Mouse (Mus musculus) fibroblast of lung, adult 2 months (primary cell): ENCODE measurements around the gene Cntnap5a.

Experiments used
- DNase-seq: peaks from one replicate; pipeline ENCODE4 v3.0.0-alpha.2; 2011; ENCODE audit warnings: low read depth

Gene Cntnap5a

DNA sequence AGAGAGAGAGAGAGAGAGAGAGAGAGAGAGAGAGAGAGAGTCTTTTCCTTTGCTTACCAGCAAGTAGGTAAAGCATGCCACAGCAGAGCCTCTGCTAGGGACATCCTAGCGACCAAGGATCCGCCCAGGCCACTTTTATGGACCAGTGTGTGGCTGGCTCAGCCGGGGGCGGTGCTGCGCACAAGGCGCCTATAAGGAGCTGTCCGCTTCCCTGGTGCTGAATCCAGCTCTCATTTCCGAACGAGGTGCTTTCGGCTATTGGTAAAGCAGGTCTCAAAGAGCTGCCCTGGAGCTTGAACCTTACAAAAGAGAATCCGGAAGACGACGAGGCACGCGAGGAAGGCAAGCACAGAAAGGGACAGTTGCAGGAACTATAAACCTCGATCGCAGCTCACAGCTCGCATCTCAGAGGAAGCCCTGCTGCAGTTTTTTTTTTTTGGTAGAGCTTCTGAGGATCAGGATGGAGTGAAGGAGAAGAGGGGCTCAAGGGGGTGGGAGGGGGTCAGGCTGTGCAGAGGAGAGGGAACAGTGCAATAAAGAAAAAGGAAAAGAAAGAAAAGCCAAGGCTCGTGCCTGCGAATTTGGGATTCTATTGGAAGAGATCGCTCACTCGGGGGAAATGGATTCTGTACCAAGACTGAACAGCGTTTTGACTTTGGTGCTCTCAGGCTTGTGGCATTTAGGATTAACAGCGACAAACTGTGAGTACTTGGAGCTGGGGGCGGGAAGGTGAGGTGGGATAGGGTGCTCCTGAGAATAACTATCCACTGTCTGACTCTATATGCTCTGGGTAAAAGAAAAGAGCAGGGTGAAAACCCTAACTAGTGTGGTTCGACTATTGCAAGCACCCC lies at the start of gene Cntnap5a:
Gene Cntnap5a (plus strand): TSS at position 239 of the 851 bp plus-strand sequence.
- no peak for DNase-seq

DNA sequence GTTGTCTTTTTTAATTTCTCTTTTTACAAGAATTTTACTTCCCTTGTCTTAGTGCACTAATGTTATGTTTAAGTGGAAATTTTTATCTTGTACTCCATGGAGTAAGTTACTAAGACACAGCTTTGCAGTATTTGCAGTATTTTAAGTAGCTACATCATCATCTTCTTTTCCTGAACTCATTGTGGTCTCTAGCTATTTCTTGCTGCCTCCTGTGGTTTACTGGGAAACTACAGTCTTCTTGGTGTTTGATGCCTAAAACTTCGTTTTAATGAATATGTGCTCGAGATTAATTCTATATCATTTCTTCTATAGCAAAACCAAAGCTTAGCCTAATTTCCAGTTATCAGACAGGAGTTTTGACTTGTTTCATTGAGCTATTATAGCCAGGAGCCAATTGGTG lies 37.6 kb upstream of the Cntnap5a start:
- no peak for DNase-seq

DNA sequence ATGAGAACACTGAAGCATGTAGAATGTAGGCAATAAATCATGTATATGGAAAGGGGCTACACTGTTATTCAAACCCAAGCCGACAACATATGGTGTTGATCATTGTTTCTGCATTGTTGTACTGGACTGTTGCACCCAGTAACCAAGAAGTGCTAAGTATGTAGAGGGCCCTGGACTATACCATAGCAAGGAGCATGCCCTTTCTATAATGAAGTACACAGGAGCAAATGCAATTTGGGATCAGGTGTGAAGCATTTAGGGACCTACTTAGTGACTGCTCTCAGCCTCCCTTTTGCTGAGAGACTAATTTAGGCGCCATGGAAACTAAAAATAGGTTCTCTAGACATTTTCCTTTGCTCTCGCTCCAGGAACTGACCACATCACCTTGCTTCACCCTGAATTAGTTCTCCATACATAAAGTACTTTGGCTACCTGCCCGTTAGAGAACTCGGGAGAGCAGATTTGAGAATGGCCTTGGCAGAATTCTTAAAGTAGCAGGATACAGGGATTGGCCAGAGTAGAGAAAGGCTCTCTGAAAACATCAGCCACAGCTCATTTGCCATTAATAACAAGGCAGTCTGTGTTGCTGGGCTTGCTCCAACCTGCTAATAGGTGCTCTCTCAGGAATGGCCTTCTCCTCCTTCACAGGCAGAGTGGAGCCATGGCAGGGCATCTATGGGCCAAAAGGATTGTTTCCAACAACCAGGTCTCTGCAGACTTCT lies 26.1 kb upstream of the Cntnap5a start:
- DNase-seq = no peak

DNA sequence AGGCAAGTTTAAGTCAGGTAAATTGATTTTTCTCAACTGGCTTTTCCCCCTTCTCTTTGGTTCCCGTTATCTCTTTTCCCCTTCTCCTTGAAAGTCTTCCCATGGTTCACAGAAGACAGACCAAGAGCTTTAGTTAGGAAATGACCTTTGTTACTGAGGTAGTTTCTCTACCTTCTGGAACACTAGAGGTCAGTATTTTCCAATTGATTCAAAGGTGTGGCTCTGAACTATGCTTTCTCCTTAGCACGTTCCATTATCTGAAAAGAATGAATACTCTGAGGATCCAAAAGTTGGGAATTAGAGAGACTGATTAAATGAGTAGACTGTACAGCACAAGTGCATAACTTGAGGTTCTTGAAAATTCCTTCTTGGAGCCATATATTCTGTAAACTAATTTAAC lies 1.9 kb downstream of the Cntnap5a start:
- no peak for DNase-seq

DNA sequence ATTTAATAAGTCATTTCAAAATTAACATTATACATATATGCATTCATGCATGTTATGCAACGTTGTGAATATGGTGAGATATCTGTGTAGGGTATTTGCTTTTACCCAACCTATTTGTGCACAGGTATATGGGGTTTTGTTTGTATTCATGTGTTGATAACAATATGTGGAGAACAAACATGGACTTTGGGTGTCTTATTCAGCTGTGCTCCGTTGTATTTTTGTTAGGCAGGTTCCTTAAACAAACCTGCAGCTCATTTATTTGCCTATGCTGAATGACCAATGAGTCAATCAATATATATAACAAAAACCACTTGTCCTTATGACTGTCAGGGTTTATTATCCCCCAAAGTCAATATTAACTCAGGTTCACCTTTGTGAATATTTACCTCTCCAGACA lies 15.2 kb downstream of the Cntnap5a start:
- DNase-seq = no peak

DNA sequence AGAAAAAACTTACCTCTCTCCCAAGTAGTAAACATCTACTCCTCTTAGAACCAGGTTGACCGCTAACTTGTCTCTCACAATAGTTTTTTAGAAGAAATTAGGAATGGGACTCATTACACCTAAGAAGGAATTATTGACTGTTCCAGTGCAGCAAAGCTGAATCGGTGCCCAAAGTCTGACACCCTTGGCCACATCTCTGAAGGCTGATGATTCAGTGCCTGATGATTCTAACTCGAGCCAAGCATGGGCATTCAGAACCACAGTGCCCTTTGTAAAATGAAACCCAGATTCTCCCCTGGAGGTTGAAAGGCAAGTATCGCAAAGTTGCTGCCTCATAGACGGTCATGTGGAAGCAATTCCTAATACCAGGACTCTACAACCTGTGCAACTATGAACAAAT lies 58.0 kb downstream of the Cntnap5a start:
- no peak for DNase-seq

DNA sequence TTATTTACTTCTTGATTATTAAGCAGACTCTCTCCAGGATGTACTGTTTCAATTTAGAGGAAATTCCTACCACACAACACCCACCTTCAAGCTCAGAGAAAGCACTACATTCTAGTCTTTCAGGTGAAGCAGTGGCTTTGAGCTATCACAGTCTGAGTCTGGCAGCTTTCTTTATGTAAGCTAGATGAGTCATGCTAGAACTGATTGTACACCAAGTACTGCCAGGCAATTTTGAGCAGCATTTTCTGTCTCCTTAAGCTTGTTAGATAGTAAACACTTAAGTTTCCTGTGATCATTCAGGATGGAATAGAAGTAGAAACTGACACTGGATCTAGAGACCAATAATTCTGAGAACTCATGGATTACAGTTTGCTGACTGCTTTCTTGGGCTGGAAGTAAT lies 61.0 kb downstream of the Cntnap5a start:
- no peak for DNase-seq

DNA sequence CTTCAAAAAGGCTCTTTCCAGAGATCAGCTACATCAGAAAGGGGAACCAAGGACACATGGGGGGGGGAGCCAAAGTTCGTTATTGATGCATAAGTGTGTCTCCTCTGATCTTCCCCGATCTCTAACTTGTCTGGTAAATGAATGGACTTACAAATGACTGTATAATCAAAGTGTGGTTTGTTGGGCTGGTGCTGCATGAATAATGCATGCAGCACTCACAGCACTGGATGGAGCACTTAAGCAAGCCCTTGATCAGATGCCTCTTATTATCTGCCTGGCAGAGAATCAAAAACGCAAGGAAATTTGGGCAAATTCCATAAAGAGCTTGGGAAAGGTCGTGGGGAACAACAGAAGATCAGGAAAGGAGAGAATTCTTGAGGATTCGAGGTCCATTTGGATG lies 100.2 kb downstream of the Cntnap5a start:
- no peak for DNase-seq

DNA sequence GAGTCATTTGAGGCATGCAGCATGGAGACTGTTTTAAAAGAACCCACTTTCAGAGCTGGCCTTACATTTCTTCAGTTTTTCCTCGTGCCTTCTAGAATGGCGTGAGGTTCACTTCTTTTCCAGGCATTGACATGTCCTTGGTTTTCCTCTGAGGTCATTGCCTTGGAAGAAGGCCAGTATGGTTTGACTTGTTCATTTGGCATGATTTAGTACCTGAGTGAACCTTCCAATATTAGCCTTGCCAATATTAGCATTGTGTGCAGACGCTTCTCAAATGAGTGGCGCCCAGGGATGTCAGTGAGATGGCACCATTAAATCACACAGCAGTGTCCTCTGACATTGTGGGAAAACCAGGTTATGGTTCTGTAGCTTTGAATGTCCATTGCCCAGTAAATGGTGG lies 158.0 kb downstream of the Cntnap5a start:
- no peak for DNase-seq

DNA sequence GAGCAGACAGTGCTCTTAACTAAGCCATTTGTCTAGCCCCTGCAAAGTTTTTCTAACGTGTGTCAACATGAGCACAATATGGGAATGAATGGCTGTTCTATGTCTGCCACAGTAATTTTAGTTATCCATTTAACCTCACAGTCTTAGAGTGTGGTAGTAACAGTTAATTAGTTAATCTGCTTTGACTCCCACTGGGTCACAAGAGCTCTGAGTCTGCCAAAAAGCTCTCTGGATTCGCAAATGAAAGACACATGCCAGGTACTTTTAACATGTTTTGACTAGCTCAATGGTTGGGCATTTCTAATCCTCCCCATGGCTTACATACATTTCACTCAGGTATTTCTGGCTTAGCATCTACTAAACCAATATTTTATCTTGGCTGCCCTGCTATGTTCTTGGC lies 163.0 kb downstream of the Cntnap5a start:
- no peak for DNase-seq

DNA sequence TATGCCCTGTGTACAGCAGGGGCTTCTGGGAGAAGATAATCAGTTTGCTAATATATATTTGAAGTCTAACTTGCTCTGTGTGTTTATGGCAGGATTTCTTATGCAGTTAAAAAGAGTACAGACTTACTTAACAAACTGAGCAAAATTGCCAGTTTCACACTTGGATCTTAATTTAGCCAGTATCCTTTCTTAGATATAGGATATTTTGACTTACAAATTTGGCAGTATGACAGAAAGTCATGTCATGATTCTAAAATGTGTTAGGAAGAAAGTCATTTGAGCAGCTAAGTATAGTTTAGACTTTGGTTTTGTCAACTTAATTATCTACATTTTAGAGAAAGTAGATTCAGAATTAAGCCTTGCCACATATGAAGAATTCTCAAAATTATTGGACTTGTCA lies 167.7 kb downstream of the Cntnap5a start:
- no peak for DNase-seq

DNA sequence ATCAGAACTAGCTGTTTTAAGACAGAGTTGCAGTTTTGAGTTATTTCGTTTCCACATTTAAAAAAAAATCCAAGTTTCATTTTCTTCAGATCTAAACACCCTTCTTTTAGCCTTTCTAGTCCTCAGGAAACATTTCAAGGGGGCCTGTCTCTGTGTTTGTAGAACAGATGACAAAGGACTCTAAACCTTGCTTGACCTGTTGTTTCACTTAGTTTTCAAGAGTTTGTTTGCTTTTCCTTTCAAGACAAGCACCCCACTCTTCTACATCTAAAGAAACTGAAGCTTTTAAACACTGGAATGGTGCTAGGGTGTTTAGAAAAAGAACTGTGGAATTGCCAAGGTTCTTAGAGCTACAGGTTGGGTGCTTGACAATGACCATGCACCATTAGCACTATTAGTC lies 233.8 kb downstream of the Cntnap5a start:
- no peak for DNase-seq

DNA sequence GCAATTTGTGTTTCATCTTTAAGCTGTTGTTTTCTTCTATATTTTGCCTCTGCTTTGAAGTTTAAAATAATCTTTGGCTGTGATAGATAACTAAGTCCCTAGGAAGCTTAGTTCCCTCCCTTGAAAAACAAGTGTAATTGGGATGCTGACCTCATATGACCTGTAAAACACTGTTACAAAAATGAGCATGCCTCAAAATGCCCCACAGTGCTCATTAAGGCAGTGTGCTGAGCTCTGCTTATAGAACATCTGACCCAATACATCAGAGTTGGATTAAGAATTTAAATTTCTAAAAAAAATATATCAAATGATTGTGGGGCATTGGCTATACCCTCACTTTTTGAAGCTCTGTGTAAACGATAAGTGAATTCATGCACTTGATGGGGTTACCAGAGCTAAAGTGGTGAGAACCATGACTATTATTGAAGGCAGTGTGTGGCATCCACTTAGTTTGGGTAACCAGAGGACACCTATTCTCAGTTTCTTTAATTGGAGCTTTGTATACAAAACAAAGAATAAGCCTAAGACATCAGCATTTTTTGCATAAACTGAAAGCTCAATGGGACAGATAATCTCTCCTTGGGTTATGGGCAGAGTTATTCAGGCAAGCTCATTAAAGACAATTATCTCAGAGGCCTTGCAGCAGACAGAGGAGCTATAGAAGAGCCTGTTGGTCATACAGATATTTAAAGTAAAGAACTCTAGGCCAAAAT lies 241.6 kb downstream of the Cntnap5a start:
- DNase-seq = no peak

DNA sequence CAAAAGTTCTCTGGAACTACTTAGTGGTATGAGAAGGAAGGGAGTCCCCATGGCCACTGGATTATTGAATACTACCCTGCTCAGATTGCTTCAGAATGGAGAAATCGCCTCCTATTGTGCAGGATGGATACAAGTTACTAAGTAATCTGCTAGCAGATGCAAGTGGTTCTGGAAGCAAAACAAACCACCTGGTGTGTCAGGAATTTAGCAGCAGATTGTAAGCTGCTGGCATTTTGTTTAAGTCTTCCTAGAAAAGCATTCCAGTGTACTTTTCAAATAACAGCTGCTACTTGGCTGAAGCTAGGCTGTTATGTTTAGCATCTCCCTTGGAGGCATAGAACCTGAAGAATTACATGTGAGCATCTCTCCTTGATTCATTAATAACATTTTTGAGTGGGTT lies 247.5 kb downstream of the Cntnap5a start:
- no peak for DNase-seq

DNA sequence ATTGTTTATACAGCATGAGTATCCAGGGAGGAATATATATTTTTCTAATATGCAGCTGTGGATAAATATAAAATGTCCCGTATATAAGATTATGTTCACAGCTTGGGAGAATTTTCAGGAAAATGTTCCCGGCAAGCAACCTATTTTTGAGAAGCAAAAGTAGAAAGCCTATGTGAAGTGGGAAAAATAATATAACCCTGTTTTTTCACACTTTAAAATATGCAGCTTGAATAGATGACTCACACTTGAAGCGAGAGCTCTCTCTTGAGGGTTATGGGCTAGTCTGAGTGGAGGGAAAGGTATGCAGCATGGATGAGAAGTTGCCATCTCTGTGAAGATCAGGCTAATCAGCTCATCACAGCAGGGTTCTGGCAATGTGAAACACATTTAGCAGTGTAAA lies 261.3 kb downstream of the Cntnap5a start:
- no peak for DNase-seq

DNA sequence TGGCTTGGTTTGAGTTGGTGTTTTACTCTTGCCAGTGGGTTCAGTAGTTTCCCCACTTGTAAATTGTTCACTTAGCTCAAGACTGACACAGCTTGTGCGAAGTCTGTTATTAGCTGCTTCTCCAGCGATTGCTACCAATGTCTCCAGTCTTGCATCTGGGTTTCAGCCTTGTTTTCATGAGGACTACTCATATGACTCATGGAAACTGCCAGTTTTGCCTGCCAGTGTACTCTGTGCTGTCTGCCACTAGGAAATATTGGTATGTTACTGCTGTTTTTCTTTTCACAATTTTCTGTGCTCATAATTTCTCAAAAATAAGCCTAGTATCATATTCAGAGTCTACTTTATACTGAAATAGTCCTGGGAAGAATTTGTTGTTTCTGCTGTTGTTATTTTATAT lies 272.0 kb downstream of the Cntnap5a start:
- no peak for DNase-seq

DNA sequence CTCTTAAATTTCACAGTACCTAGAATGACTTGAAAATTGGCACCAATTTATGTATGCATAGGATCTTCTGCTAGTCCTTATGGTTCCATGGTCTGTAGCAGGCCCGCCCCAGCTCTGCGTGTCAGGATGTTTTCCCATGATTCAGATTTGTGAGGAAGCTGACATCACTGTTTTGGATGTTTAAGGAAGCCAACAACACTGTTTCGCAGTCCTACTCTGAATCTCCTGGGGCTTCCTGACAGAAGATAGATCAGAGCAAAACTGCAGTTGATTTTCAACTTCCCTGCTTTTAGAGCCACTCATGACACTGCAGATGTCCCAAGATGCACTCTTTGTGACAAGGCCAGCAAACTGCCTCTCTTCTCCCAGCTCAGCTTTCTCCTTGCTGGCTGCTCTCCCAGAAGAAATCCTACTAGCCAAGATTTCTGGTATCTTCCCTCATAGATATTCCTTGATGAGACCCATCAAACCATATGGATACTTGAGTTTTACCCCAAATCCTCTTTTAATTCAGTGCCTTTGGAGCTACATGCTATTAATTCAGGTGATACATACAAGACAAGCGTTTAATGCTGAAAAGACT lies 280.5 kb downstream of the Cntnap5a start:
- DNase-seq = no peak

DNA sequence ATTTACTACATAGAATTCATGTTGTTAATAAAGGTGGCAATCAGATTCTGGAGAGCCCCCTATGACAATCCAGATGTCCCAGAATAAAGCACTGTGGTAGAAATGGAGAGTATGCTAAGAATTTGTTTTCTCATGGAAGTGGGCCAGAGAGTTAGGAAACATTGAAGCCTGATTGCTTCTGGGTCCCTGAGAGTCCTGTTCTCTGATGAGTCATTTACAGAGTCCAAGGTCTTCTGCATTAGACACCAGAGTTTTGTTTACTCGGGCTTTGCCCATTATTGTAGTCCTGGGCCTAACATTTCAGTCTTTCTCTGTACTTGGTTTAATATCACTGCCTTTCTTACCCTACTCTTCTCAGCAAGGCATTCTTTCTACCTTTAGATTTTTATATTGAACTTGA lies 305.6 kb downstream of the Cntnap5a start:
- no peak for DNase-seq

DNA sequence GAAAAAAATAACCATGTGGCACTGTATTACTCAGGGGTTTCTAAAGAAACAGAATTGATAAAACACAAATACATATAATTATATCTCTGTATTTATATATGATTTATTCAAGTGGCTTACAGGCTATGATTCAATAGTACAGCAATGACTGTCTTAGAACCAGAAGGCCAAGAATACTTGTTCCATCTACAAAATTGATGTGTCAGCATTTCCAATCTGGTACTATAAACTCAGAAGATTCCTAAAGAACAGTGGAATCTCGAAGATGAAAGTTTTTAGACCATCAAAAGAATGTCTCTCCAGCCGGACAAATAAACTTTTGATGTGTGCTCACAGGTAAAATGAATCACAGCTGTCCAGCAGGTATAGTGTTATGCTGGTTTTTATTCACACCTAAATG lies 331.2 kb downstream of the Cntnap5a start:
- no peak for DNase-seq

DNA sequence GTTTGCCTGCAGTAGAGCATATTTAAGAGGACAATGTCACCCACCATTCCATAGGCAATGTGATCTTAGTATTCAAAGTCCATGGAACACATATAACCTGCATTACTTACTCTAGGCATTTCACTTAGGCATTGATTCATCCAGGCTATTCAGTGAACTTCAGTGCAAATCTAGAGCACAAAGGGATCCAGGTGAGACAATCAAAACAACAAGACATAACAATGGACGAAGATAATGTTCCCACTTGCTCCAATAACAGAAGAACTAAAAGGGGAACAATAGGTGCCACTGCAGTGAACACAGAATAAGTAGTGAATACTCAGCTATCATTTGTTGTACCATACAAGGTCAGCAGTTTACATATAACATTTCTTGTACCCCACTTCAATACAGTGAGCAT lies 345.1 kb downstream of the Cntnap5a start:
- DNase-seq = no peak

DNA sequence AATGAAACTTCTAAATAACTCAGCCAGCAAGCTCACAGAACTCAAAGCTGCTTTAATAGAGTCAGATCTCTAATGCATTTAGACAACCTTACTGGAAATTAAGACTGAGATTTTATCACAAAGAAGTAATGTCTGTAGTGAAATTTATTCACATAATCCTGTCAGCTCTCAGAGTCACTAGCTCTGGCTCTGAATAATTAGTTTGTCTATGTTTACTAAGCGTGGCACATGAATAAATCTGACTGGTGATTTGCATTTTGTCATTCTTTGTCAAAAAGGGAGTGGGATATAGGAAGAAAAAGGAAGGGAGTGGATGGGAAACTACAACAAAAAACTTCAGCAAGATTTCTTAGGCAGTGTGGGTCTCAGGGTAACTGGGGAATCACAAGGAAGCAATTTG lies 351.3 kb downstream of the Cntnap5a start:
- DNase-seq = no peak

DNA sequence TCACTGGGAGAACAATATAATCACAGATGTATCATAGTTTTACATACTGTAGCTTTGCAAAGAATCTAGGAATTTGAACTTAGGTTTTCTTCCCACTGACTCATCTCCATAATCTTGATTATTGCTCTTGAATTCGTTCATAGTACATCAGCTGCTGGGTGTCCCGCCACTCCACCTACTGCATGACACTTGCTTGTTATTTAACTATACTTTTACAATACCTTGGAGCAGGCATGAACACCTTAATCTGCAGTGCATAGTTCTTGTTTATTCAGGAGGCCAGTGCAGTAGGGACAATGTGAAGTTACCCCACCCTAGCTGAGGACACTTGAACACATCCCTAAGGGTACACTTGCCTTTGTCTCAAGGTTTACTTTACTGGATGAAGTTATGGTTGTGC lies 352.3 kb downstream of the Cntnap5a start:
- no peak for DNase-seq

DNA sequence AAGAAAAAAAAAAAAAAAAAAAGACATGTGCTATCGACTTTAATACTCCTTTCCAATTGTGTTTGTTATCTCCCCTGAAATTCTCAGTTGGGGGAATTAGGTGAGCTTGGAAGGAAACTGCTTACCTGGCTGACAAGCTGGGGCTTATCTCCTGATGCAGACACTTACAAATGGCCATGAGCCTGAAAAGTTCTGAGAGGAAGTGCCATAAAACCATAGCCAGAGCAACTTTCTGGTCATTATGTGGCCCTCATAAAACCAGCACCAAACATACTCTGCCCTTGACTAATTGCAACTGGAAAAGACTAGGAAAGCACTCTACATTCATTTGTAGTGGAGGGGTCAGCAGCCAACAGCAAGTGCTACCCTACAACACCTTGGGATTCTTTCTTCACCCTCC lies 359.5 kb downstream of the Cntnap5a start:
- DNase-seq = no peak
